Mouse (Mus musculus) brain, embryonic 14.5 days (tissue): ENCODE results near the gene Fbln1. TPM values are rescaled to one million over a fixed set of nuclear protein-coding genes. Genes with fewer than 3 reads are reported as not detected.

Source experiments
- DNase-seq: peaks from one replicate; pipeline ENCODE4 v3.0.0-alpha.2; 2011; ENCODE audit warnings: low read depth
- CTCF ChIP-seq: fragments of 200-500 bp; IDR thresholded peaks from 2 replicates; pipeline ENCODE4 v1.5.1; 2012; ENCODE audit warnings: inconsistent platforms, mild to moderate bottlenecking, moderate library complexity, borderline replicate concordance; ENCODE audit not compliant: insufficient read depth, insufficient read length; ENCODE audit errors: extremely low read depth
- POLR2A ChIP-seq: fragments of 200-500 bp; IDR thresholded peaks from 2 replicates; pipeline ENCODE4 v1.6.1; 2012; ENCODE audit warnings: mild to moderate bottlenecking, inconsistent platforms, borderline replicate concordance; ENCODE audit not compliant: poor library complexity, insufficient read depth, insufficient read length, severe bottlenecking; ENCODE audit errors: extremely low read depth
- polyA plus RNA-seq: library from polyadenylated mRNA; depleted of rRNA; stranded (reverse); fragments of >200 nt; gene quantifications from 2 replicates; pipeline ENCODE4 v1.2.3, GENCODE M21; 2012

The Fbln1 gene
- polyA plus RNA-seq, 1 experiment = 59.3 TPM

- no peak for TF ChIP-seq POLR2A
- TF ChIP-seq CTCF = no peak
- no peak for DNase-seq
Observed at GRCm38 (mm10) chr15:85228568-85228967, 22.8 kb downstream of the Fbln1 start.

GRCm38 (mm10) chr15:85229960-85230535 lies 24.3 kb downstream of the Fbln1 start:
- no peak for DNase-seq
- TF ChIP-seq POLR2A (no peak), CTCF (no peak)

GRCm38 (mm10) chr15:85230613-85231012 lies 24.9 kb downstream of the Fbln1 start:
- TF ChIP-seq CTCF = no peak
- TF ChIP-seq POLR2A = no peak
- no peak for DNase-seq

GRCm38 (mm10) chr15:85231443-85232255 lies 25.9 kb downstream of the Fbln1 start:
- peak; percentile 96 for TF ChIP-seq CTCF
- no peak for TF ChIP-seq POLR2A
- peak; percentile 48 for DNase-seq

- TF ChIP-seq CTCF (no peak), POLR2A (no peak)
- no peak for DNase-seq
Observed at GRCm38 (mm10) chr15:85232256-85232535, 26.4 kb downstream of the Fbln1 start.

- TF ChIP-seq POLR2A = no peak
- TF ChIP-seq CTCF = no peak
- DNase-seq = no peak
Observed at GRCm38 (mm10) chr15:85232543-85233250, 26.9 kb downstream of the Fbln1 start.

- DNase-seq = peak; percentile 58
- TF ChIP-seq POLR2A (no peak), CTCF (no peak)
Observed at GRCm38 (mm10) chr15:85233251-85233611, 27.5 kb downstream of the Fbln1 start.

- TF ChIP-seq CTCF (no peak), POLR2A (no peak)
- no peak for DNase-seq
Observed at GRCm38 (mm10) chr15:85233690-85234089, 27.9 kb downstream of the Fbln1 start.

GRCm38 (mm10) chr15:85238821-85239745 lies 33.3 kb downstream of the Fbln1 start:
- no peak for DNase-seq
- TF ChIP-seq POLR2A = no peak
- TF ChIP-seq CTCF = no peak

- TF ChIP-seq POLR2A (no peak), CTCF (no peak)
- DNase-seq = no peak
Observed at GRCm38 (mm10) chr15:85240086-85240485, 34.3 kb downstream of the Fbln1 start.

- no peak for TF ChIP-seq POLR2A
- no peak for TF ChIP-seq CTCF
- DNase-seq = no peak
Observed at GRCm38 (mm10) chr15:85241856-85242255, 36.1 kb downstream of the Fbln1 start.
